Mouse (Mus musculus) embryo, embryonic 10.5 days (tissue): Measurements from ENCODE around the gene Ifnar1.
A peak's percentile ranks its signal among the peaks of the same experiment; 100 is the strongest.
"Not testable (repeated sequence)": the region's sequence is repeated elsewhere in the genome, so short reads cannot be mapped to it uniquely, and the experiment has no call there.

Source experiments
- DNase-seq: peaks from one replicate; pipeline ENCODE4 v3.0.0-alpha.2; 2015; ENCODE audit warnings: low spot score

Ifnar1 gene

GRCm38 (mm10) chr16:91505116-91505601, 20.1 kb downstream of the Ifnar1 start:
- DNase-seq = no peak

- no peak for DNase-seq
These were observed 21.4 kb downstream of the Ifnar1 start for GRCm38 (mm10) chr16:91506396-91506795.

DNA sequence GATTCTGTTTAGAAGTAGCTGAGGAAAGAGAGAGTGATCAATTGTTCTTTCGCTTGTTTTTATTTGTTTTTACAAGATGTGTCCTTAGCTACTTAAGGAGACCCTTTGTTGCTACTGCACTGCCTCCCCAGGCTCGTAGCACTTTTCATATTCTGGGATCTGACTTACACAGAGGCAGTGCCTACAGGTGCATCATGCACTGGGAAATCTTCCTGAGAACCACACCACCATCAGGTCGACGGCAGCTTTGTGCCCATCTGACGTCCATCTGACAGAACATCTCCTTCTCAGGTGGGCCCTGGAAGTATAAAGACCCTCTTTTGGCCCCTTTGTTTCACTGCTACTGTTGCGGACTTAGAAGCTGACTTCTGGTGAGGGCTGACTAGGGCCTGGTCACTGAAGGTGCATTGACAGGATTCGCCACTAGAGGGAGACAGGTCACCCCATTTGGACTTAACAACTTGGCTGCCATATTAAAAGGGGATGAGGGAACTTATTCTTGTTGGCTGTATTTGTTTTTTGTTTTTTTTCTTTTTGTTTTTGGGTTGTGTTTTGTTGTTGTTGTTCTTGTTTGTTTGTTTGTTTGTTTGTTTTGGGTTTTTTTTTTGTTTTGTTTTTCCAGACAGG, 27.2 kb downstream of the Ifnar1 start:
- DNase-seq = peak; percentile 90

- DNase-seq = no peak
These were observed 28.1 kb downstream of the Ifnar1 start for GRCm38 (mm10) chr16:91513099-91513498.

- DNase-seq = no peak
These were observed 32.0 kb downstream of the Ifnar1 start for GRCm38 (mm10) chr16:91517020-91517419.

DNA sequence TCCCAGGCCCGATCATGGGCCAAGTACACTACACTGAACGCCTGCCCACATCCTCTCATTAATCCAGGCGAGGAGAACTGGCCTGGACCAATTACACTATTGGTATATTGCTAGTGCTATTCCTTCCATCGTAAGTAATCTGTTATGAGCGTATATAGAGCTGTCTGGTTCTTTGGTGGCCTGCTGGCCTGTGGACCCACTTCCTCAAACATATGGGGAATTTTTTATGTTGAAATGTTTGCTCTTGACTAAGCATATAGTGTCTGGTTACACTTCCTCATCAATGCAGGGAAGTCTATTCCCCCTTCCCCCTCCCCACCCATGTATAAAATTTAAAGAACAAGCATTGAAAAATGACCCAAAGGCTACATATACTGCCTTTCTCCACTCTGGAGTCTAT, 37.0 kb downstream of the Ifnar1 start:
- no peak for DNase-seq

DNA sequence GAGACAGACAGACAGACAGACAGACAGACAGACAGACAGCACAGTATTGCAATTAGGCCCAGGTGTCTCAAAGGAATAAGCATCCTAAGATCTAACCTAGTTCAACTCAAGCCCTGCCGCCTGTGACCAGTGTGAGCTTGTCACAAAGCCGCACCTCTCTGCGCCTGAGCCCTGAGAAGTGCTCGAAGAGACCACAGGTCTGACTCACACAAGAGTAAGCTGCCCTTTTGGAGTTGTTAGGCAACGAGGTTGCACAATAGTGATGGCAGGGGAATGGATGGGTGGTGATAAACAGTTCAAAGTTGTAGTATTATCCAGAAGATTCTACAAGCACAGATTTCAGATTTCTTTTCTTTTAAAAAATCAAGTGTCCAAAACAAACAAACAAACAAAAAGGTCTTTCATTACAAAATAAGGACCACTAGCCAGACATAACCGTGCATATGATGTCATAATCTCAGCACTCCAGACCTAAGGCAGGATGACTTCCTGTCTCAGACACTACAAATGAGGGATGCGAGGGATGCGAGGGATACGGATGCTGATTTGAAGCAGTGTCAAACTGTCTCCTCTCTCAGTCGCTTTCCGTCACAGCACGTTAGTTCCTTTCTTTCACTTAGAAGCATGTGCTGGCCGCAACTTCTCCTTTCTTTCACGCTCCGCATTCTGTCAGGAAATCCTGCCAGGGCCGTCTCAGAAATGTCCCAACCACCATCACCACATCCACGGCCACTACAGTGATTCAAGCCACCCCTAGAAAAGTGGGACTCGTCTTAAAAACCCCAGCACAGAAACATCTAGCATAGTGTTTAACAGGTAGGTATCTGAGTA, 37.7 kb downstream of the Ifnar1 start:
- no peak for DNase-seq

GRCm38 (mm10) chr16:91524206-91524605, 39.2 kb downstream of the Ifnar1 start:
- DNase-seq = no peak

DNA sequence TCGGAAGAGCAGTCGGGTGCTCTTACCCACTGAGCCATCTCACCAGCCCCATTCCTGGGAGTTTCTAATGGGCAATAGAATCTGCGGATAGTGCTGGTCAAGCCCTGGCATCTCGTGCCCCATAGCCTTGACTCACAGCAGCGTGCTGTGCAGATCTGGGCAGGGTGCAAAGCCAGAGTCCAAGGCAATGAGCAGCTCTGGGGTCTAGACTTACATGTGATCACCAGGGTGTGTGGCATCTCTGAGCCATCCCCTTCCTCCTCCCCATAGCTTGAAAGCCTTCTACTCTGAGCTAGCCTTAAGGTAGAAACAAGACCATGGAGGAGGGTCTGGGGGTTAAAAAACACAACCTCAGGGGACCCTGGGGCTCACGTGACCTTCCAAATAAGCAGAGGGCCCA, 41.2 kb downstream of the Ifnar1 start:
- DNase-seq = no peak

GRCm38 (mm10) chr16:91527051-91527450, 42.0 kb downstream of the Ifnar1 start:
- DNase-seq = no peak

GRCm38 (mm10) chr16:91527500-91527899, 42.5 kb downstream of the Ifnar1 start:
- DNase-seq = no peak

GRCm38 (mm10) chr16:91528578-91528977, 43.5 kb downstream of the Ifnar1 start:
- DNase-seq = no peak

- not testable (repeated sequence) for DNase-seq
These were observed 45.8 kb downstream of the Ifnar1 start for GRCm38 (mm10) chr16:91530830-91531229.

DNA sequence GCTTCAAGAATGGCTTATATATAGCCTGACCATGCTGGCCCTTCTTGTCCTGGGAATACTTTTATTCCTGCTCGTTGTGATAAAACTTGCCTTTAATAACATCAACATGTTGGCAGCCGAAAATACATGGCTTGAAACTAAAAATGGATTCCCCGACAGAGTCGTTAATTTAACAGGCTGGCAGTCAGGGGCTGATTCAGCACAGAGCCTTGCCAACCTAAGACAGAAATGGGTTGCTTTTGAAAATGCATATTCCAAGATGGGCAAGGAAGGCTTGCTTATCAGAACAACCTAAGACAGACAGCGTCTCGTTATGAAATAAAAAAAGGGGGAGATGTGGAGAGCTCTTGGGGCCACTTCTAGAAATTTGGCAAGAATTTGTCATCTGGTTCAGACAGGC, 46.8 kb downstream of the Ifnar1 start:
- no peak for DNase-seq

GRCm38 (mm10) chr16:91532429-91532828, 47.4 kb downstream of the Ifnar1 start:
- DNase-seq = no peak

- no peak for DNase-seq
These were observed 48.3 kb downstream of the Ifnar1 start for GRCm38 (mm10) chr16:91533097-91534001.

GRCm38 (mm10) chr16:91534477-91534876, 49.4 kb downstream of the Ifnar1 start:
- DNase-seq = peak; percentile 89

- no peak for DNase-seq
These were observed 49.9 kb downstream of the Ifnar1 start for GRCm38 (mm10) chr16:91534888-91535287.

GRCm38 (mm10) chr16:91536372-91536771, 51.3 kb downstream of the Ifnar1 start:
- no peak for DNase-seq

DNA sequence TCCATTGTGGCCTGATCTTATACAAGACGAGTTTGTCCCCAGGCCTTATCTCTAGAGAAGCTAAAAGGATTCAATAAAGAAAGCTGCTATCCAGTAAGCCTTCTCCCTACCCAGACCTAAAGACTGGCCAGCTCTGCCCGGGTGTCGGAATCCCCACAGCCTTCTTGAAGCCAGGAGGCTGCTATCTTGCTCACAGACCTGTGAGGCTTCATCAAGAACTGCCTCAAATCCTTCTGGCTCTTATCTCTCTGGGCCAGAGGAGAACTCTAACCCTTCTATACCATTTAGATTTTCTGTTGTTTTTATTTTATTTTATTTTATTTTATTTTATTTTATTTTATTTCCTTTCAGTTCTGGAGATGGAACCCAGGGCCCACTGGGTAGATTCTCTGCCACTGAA, 52.0 kb downstream of the Ifnar1 start:
- DNase-seq = no peak

DNA sequence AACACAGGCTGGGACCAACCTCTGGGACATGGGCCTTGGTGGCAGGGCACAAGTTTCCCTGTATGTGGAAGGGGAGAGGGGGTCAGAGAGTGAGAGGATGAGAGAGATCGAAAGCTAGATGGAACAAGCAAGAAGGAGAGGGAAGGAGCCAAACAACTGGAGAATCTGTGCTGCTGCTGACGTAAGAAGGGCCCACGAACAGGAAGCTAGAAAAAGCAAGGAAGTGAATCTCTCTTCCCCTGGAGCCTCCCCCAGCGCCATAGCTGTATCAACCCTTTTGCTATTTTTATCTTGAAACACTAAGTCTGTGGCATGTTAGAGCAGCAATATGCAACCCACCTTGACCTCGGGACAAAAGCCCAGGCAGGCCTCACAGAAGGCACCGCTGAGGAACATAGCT, 53.0 kb downstream of the Ifnar1 start:
- DNase-seq = no peak

DNA sequence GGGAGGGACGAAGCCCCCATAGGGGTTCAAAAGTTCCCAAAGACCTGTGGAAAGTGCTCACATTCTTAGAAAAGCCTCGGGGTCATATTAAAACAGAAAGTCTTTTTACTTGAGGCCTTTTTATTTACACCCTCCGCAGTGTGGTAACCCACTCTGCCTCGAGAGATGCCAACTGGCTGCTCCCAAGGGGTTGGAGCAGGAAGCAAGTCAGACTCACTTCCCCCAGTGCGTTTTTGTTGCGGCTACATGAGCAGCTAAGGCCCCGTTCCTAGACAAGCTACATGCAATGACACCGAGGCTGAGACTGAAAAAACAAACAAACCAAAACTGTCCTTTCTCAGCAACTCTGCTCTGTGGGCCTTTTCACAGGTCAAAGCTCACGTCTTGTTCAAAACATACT, 53.5 kb downstream of the Ifnar1 start:
- no peak for DNase-seq
